Mouse (Mus musculus) forebrain, embryonic 14.5 days (tissue): ENCODE measurements around the gene Dnm1. TPM values are rescaled to one million over a fixed set of nuclear protein-coding genes. Genes with fewer than 3 reads are reported as not detected.
A peak's percentile ranks its signal among the peaks of the same experiment; 100 is the strongest.
"Not testable (repeated sequence)": the region's sequence is repeated elsewhere in the genome, so short reads cannot be mapped to it uniquely, and the experiment has no call there.

Source experiments
- ATAC-seq: fragments of 200-750 bp; cut with Nextera tagmentation; 2 replicates; pipeline ENCODE4 v1.8.0; 2017; ENCODE audit warnings: mild to moderate bottlenecking, moderate library complexity
- DNase-seq: peaks from one replicate; pipeline ENCODE4 v3.0.0-alpha.2; 2015; ENCODE audit warnings: low spot score
- H3K27ac ChIP-seq: fragments of 300-500 bp; sonication (generic); 2 replicates; pipeline ENCODE4 v1.5.1; 2014; ENCODE audit warnings: low read depth, mild to moderate bottlenecking, control low read depth, low read length, moderate library complexity
- H3K27me3 ChIP-seq: fragments of 300-500 bp; sonication (generic); replicated peaks from 2 replicates; pipeline ENCODE4 v1.6.1; 2014; ENCODE audit warnings: low read length, control low read depth, mixed read lengths; ENCODE audit not compliant: control insufficient read depth, insufficient read depth
- H3K36me3 ChIP-seq: fragments of 300-500 bp; sonication (generic); 2 replicates; pipeline ENCODE4 v1.6.1; 2014; ENCODE audit warnings: low read length, control low read depth; ENCODE audit not compliant: control insufficient read depth, insufficient read depth
- H3K4me1 ChIP-seq: fragments of 300-500 bp; sonication (generic); 2 replicates; pipeline ENCODE4 v1.6.1; 2014; ENCODE audit warnings: antibody characterized with exemption, low read length, control low read depth; ENCODE audit not compliant: control insufficient read depth, insufficient read depth
- H3K4me2 ChIP-seq: fragments of 300-500 bp; sonication (generic); 2 replicates; pipeline ENCODE4 v1.6.1; 2014; ENCODE audit warnings: mild to moderate bottlenecking, control low read depth, low read length
- H3K4me3 ChIP-seq: fragments of 300-500 bp; sonication (generic); 2 replicates; pipeline ENCODE4 v1.5.1; 2014; ENCODE audit warnings: low read depth, low read length, control low read depth
- H3K9ac ChIP-seq: fragments of 300-500 bp; sonication (generic); 2 replicates; pipeline ENCODE4 v1.6.1; 2014; ENCODE audit warnings: mild to moderate bottlenecking, low read length, control low read depth, moderate library complexity
- H3K9me3 ChIP-seq: fragments of 300-500 bp; sonication (generic); replicated peaks from 2 replicates; pipeline ENCODE4 v1.6.1; 2016; ENCODE audit warnings: low read length, control low read depth, mixed read lengths; ENCODE audit not compliant: control insufficient read depth
- WGBS: fragments of 180-500 bp; shearing (Covaris S2); extraction: QIAGEN DNeasy Blood & Tissue Kit; methylation state at CpG from one replicate; pipeline ENCODE4 v1.1.7; 2014; 5-methylcytosine and 5-hydroxymethylcytosine counted together
- polyA plus RNA-seq: library from polyadenylated mRNA; unstranded; fragments of >200 nt; fragmentation: Nextera tagmentation; extraction: Ambion mirVana; gene quantifications from 2 replicates; pipeline ENCODE4 v1.2.1, GENCODE M21; 2014

The Dnm1 gene
- polyA plus RNA-seq, 1 experiment from 2014 or later, result 28.2 TPM

- Histone ChIP-seq H3K4me1 (peaks cover 5% of the 10 kb centered on the region), H3K36me3 (peaks cover 57% of the 10 kb centered on the region), H3K9ac (no peak overlapping the region), H3K4me3 (no peak overlapping the region), H3K27ac (no peak overlapping the region), H3K9me3 (no peaks in the 10 kb centered on the region), H3K27me3 (no peaks in the 10 kb centered on the region), H3K4me2 (no peak overlapping the region)
- ATAC-seq (no peak), DNase-seq (no peak)
- WGBS, result 95% methylated on average over 5 of the region's 5 CpGs
Observed at GRCm38 (mm10) chr2:32367315-32367714, 14.2 kb upstream of the Dnm1 start.

- Histone ChIP-seq H3K9me3 (no peaks in the 10 kb centered on the region), H3K4me3 (peak overlapping the region; percentile 80; the same call in 1 of the 2 replicates), H3K9ac (peak overlapping the region; percentile 87; the same call in 1 of the 2 replicates), H3K36me3 (peaks cover 25% of the 10 kb centered on the region), H3K4me2 (peak overlapping the region; percentile 83), H3K27me3 (peaks cover 9% of the 10 kb centered on the region), H3K4me1 (peaks cover 11% of the 10 kb centered on the region), H3K27ac (no peak overlapping the region)
- no peak for ATAC-seq
- 84% methylated on average over 8 of the region's 8 CpGs for WGBS
- no peak for DNase-seq
Observed at GRCm38 (mm10) chr2:32364121-32364520, 11.0 kb upstream of the Dnm1 start.

- ATAC-seq (peak; percentile 24; the same call in 1 of the 2 replicates), DNase-seq (no peak)
- peak overlapping the region; percentile 80 for H3K4me3 ChIP-seq
- H3K4me2 ChIP-seq, result peak overlapping the region; percentile 83
- H3K9me3 ChIP-seq, result no peaks in the 10 kb centered on the region
- peaks cover 9% of the 10 kb centered on the region for H3K27me3 ChIP-seq
- peaks cover 11% of the 10 kb centered on the region for H3K4me1 ChIP-seq
- H3K27ac ChIP-seq, result peak overlapping the region; percentile 75
- peaks cover 20% of the 10 kb centered on the region for H3K36me3 ChIP-seq
- 12% methylated on average over 19 of the region's 19 CpGs for WGBS
- peak overlapping the region; percentile 87 for H3K9ac ChIP-seq
Observed at GRCm38 (mm10) chr2:32363376-32364106, 10.4 kb upstream of the Dnm1 start.

- peak overlapping the region; percentile 75 for H3K27ac ChIP-seq
- no peaks in the 10 kb centered on the region for H3K9me3 ChIP-seq
- DNase-seq, result peak; percentile 83
- peaks cover 9% of the 10 kb centered on the region for H3K27me3 ChIP-seq
- peak overlapping the region; percentile 80 for H3K4me3 ChIP-seq
- peak; percentile 80 for ATAC-seq
- peak overlapping the region; percentile 87 for H3K9ac ChIP-seq
- H3K36me3 ChIP-seq, result peaks cover 15% of the 10 kb centered on the region
- H3K4me1 ChIP-seq, result peaks cover 11% of the 10 kb centered on the region
- peak overlapping the region; percentile 83 for H3K4me2 ChIP-seq
- under 1% methylated on average over 53 of the region's 53 CpGs for WGBS
Observed at GRCm38 (mm10) chr2:32362817-32363340, 9.7 kb upstream of the Dnm1 start.

GRCm38 (mm10) chr2:32362274-32362673 is 9.1 kb upstream of the Dnm1 start:
- H3K36me3 ChIP-seq, H3K27ac ChIP-seq, H3K9me3 ChIP-seq, ATAC-seq, DNase-seq, H3K27me3 ChIP-seq: not testable (repeated sequence)
- peak overlapping the region; percentile 80 for H3K4me3 ChIP-seq
- WGBS, result 53% methylated on average over 5 of the region's 5 CpGs
- H3K4me1 ChIP-seq, result peaks cover 11% of the 10 kb centered on the region
- H3K4me2 ChIP-seq, result peak overlapping the region; percentile 83
- H3K9ac ChIP-seq, result peak overlapping the region; percentile 87

GRCm38 (mm10) chr2:32361437-32361836 is 8.3 kb upstream of the Dnm1 start:
- peaks cover 9% of the 10 kb centered on the region for H3K27me3 ChIP-seq
- WGBS, result 2% methylated on average over 24 of the region's 24 CpGs
- DNase-seq (peak; percentile 33), ATAC-seq (peak; percentile 40; the same call in 1 of the 2 replicates)
- H3K4me3 ChIP-seq, result peak overlapping the region; percentile 19
- H3K36me3 ChIP-seq, result peaks cover 2% of the 10 kb centered on the region; the same call in 1 of the 2 replicates
- H3K9me3 ChIP-seq, result no peaks in the 10 kb centered on the region
- peaks cover 11% of the 10 kb centered on the region for H3K4me1 ChIP-seq
- peak overlapping the region; percentile 41; the same call in 1 of the 2 replicates for H3K9ac ChIP-seq
- H3K4me2 ChIP-seq, result peak overlapping the region; percentile 52
- no peak overlapping the region for H3K27ac ChIP-seq

- no peaks in the 10 kb centered on the region for H3K9me3 ChIP-seq
- no peak overlapping the region; the same call in 1 of the 2 replicates for H3K9ac ChIP-seq
Observed at GRCm38 (mm10) chr2:32360741-32361140, 7.6 kb upstream of the Dnm1 start.

GRCm38 (mm10) chr2:32358381-32358780 is 5.2 kb upstream of the Dnm1 start:
- 67% methylated on average over 10 of the region's 10 CpGs for WGBS

More at GRCm38 (mm10) chr2:32360741-32361140, 7.6 kb upstream of the Dnm1 start:
- WGBS, result 11% methylated on average over 14 of the region's 14 CpGs
- Histone ChIP-seq H3K27ac (no peak overlapping the region), H3K4me1 (peaks cover 11% of the 10 kb centered on the region), H3K4me3 (peak overlapping the region; percentile 19; the same call in 1 of the 2 replicates), H3K36me3 (peaks cover 2% of the 10 kb centered on the region; the same call in 1 of the 2 replicates), H3K27me3 (peaks cover 9% of the 10 kb centered on the region), H3K4me2 (peak overlapping the region; percentile 52)
- ATAC-seq (peak; percentile 21; the same call in 1 of the 2 replicates), DNase-seq (peak; percentile 71)

GRCm38 (mm10) chr2:32357710-32358109 is 4.6 kb upstream of the Dnm1 start:
- Histone ChIP-seq H3K4me3 (no peak overlapping the region), H3K4me2 (no peak overlapping the region), H3K4me1 (peaks cover 11% of the 10 kb centered on the region), H3K9ac (no peak overlapping the region), H3K27ac (no peak overlapping the region), H3K9me3 (no peaks in the 10 kb centered on the region), H3K36me3 (no peaks in the 10 kb centered on the region), H3K27me3 (peaks cover 9% of the 10 kb centered on the region)
- WGBS, result 87% methylated on average over 3 of the region's 3 CpGs
- ATAC-seq, result no peak
- DNase-seq, result no peak

More at GRCm38 (mm10) chr2:32358381-32358780, 5.2 kb upstream of the Dnm1 start:
- no peak for DNase-seq
- no peak overlapping the region for H3K4me2 ChIP-seq
- H3K9me3 ChIP-seq, result no peaks in the 10 kb centered on the region
- H3K9ac ChIP-seq, result no peak overlapping the region
- peaks cover 9% of the 10 kb centered on the region for H3K27me3 ChIP-seq
- H3K27ac ChIP-seq, result no peak overlapping the region
- no peak overlapping the region for H3K4me3 ChIP-seq
- H3K36me3 ChIP-seq, result no peaks in the 10 kb centered on the region
- peaks cover 9% of the 10 kb centered on the region for H3K4me1 ChIP-seq
- ATAC-seq, result no peak
